Mouse (Mus musculus): Measurements from ENCODE around the gene Becn1. TPM values are rescaled to one million over a fixed set of nuclear protein-coding genes. Genes with fewer than 3 reads are reported as not detected.

Becn1 gene
- total RNA-seq, 1 experiment from 2014 or later, result 274 TPM

DNA sequence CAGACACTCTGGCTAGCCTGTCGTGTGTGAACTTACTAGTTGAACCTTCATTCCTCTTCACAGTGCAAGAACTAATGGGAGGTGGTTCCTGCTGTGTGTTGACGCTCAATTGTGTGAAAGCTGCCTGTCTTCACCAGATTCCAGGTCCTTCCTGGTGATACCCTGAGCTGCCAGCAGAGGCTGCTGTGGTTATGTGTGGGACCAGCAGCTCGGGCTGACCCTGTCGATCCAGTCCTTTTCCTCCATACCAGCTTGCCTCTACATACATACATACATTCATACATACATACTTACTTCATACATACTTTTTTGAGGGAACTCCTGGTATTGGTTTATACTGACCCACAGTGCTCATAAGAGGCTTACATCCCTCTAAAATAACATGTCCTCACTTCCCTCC lies 21.5 kb upstream of the Becn1 start:
- ATAC-seq (replicated peaks; ENCODE audit: insufficient number of reproducible peaks, low FRiP score, low TSS enrichment, poor library complexity, severe bottlenecking), result no peak

DNA sequence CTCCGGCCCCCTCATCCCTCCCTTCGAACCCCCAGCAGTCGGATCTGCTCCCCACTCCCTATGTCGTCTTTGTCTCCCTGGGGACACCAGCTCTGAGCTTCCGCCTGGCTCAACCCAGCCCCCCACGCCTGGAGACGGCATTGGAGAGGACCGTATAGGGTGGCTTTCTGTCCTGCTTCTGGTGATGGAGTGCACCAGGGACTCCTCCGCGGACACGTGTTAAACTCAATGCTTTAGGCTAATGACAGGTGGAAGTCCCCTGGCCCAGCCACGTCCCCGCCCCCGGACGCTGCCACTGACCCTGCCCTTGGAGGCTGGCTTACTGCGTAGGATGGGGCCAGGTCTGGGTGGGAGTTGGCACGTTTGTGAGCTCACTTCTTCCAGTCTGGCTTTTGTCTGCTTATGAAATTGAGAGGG lies 14.4 kb upstream of the Becn1 start:
- ATAC-seq (replicated peaks; ENCODE audit: insufficient number of reproducible peaks, low FRiP score, low TSS enrichment, poor library complexity, severe bottlenecking), result peak; percentile 12; the same call in 1 of the 2 replicates

DNA sequence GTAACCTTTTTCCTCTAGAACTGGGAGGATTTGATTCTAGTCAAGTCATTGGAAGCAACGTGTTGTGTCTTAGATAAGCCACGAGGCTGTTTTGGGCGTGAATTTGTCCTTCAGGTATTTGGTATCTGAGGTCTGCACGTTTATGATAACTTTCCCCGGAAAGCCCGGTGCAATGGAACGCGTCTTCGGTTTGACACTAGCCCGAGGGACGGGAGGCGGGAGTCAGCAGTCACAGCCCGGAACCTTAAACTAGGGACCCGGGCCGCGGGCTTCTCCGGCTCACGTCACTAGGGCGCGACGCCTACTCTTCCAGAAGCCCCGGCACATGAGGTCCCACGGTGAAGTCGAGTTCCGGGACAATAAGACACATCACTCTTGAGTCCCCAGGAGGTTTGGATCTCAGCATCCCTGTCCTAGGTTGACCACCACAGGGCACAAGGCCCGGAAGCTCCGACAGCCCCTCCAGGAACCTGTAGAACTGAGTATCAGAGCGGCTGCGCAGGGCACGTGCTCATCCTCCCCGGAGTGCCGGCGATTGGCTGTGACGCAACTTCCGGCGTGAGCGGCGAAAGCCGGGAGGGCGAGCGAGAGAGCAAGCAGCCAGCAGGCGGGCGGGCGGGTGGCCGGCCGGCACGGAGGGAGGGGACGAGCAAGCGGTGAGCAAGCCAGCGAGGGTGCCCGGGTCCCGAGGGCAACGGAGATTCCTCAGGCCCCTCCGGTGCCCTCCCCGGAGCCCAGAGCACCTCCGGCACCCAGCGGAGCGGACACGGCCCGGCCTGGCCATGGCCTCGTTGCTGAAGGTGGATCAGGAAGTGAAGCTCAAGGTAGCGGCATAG lies 13.8 kb upstream of the Becn1 start, which contains the start of gene Psme3:
TSS of gene Psme3 (plus strand) at position 549 of the 836 bp plus-strand sequence.
- peak; percentile 92 for ATAC-seq (replicated peaks; ENCODE audit: insufficient number of reproducible peaks, low FRiP score, low TSS enrichment, poor library complexity, severe bottlenecking)

DNA sequence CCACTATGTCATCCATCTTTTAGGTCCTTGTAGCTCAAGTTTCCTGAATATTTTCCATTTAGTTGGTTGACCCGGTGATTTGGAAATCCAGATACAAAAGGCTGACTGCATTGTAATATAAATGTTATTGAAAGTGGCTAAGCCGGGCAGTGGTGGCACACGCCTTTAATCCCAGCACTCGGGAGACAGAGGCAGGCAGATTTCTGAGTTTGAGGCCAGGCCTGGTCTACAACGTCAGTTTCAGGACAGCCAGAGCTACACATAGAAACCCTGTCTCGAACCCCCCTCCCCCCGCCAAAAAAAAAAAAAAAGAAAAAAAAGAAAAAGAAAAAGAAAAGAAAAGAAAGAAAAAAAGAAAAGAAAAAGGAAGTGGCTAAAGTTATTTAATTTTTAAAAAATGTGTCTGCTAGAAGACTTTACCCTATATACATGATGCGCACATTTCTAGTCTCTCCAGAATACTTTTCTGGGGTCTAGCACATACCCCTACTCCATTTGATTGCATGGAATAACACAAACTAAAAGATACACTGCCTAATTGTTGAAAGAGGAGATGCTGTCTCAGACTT lies 13.1 kb upstream of the Becn1 start:
- ATAC-seq (replicated peaks; ENCODE audit: insufficient number of reproducible peaks, low FRiP score, low TSS enrichment, poor library complexity, severe bottlenecking), result no peak

DNA sequence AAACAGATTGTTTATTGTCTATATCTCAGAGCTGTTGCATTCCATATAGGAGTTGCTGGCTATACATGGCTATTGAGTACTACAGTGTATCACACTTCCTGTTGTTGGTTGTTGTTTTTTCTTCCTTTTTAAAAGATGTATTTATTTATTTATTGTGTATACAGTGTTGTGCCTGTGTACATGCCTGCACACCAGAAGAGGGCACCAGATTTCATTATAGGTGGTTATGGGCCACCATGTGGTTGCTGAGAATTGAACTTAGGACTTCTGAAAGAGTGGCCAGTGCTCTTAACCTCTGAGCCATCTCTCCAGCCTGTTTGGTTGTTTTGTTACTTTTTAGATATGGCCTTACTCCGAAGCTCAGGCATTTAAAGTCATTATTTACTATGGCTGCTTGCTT lies 12.5 kb upstream of the Becn1 start:
- ATAC-seq (replicated peaks; ENCODE audit: insufficient number of reproducible peaks, low FRiP score, low TSS enrichment, poor library complexity, severe bottlenecking), result no peak

DNA sequence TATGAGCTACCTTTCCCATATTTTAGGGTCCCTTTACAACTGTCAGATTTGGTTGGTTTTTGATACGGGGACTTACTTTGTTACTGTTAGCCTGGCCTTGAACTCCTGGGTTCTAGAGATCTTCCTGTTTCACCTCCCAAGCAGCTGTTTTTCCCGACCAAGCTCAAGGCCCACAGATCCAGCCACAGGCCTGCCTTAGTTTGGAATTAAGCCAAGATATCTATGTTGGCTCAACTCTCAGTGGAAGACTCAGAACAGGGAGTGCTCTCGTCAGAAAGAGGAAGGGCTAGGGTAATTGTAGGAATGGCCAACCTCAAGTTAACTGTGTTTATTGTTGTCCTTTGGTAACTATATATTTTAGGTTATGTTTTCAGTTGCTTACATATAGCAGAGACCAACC lies 10.1 kb upstream of the Becn1 start:
- no peak for ATAC-seq (replicated peaks; ENCODE audit: insufficient number of reproducible peaks, low FRiP score, low TSS enrichment, poor library complexity, severe bottlenecking)

DNA sequence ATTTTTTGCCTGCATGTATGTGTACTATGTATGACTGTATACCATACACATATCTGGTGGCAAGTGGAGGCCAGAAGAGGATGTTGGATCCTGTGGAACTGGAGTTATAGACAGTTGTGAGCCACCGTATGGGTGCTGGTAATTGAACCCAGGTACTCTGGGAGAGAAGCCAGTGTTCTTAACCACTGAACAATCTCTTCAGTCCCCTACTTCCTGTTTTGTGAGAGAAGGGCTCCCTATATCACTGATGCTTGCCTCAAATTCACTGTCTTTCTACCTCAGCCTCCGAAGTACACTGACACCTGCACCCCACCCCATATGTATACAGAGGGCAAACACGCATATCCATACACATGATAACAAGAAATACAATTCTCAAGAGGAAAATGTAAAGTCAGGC lies 9.0 kb upstream of the Becn1 start:
- ATAC-seq (replicated peaks; ENCODE audit: insufficient number of reproducible peaks, low FRiP score, low TSS enrichment, poor library complexity, severe bottlenecking), result no peak

DNA sequence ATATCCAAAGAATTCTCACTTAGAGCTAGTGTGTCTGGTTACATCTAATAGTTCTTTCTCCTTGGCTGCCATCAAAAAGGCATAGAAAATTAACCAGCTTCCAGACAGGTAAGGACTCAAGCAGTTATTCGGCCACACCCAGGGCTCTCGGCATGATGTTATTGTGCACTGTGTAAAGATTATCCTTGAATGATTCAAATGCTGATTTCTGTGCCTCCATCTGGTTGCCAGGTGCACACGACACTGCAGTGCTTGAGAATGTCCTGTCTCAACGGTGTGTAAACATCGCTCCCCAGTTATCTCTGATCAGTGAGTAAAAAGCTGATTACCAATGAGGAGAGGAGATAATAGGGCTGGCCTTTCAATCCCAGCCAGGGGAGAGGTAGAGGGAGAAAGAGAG lies 5.7 kb upstream of the Becn1 start:
- no peak for ATAC-seq (replicated peaks; ENCODE audit: insufficient number of reproducible peaks, low FRiP score, low TSS enrichment, poor library complexity, severe bottlenecking)

DNA sequence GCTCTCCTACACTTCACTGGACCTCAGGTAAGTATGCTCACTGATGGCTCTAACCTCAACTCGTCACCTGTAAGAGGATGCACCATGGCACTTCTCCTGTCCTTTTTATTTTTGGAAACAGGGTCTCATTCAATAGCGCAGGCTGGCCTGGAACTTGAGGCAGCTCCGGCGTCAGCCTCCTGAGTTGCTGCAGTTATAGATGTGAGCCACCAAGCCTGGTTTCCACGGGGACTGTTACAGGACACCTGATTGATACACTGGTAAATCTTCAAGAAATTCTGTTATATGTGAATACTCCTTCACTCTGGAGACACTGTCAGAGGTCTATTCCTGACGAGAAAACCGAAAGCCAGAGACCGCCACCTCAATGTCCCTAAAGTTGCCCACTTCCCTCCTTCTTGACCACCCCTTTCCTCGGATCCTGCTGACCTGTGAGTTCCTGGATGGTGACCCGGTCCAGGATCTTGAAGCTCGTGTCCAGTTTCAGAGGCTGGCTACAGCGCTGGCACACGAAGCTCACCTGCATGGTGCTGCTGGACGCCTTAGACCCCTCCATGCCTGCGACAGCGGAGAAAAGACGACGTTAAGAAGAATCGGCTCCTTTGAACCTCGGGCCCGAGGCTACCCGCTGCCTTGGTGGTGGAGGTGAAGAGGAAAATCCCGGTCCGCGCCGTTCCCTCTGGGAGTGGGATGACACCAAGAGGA lies 635 bp downstream of the Becn1 start:
- ATAC-seq (replicated peaks; ENCODE audit: insufficient number of reproducible peaks, low FRiP score, low TSS enrichment, poor library complexity, severe bottlenecking), result peak; percentile 14; the same call in 1 of the 2 replicates

DNA sequence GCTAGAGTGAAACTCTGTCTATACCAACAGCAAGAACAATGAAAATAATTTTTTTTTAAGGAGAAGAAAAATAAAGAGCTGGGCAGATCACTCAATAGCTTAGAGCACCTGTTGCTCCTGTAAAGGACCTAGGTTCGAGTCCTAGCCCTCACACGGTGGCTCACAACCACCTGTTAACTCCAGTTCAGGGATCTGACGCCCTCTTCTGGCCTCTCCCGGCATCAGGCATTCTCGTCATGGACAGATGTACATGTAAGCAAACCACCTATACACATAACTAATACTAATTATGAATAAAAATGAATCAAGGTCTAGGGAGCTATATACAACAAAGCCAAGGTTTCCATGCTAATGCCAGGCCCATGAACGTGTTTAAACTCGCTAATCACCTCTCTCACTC lies 1.2 kb downstream of the Becn1 start:
- no peak for ATAC-seq (replicated peaks; ENCODE audit: insufficient number of reproducible peaks, low FRiP score, low TSS enrichment, poor library complexity, severe bottlenecking)

DNA sequence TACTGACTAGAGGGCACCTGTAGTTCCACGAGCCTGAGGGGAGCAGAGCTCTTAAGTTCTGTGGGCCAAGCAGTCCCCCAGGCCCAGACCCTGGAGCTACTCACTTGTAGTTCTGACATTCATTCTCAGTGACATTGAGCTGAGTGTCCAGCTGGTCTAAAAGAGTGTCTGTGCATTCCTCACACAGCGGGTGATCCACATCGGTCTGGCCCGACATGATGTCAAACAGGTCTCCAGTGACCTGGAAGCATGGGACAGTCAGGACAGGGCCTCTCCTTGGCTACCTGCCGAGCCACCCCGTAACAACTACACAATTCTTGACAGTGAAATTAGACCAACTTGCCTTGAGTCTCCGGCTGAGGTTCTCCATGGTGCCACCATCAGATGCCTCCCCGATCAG lies 6.9 kb downstream of the Becn1 start:
- ATAC-seq (replicated peaks; ENCODE audit: insufficient number of reproducible peaks, low FRiP score, low TSS enrichment, poor library complexity, severe bottlenecking), result no peak

DNA sequence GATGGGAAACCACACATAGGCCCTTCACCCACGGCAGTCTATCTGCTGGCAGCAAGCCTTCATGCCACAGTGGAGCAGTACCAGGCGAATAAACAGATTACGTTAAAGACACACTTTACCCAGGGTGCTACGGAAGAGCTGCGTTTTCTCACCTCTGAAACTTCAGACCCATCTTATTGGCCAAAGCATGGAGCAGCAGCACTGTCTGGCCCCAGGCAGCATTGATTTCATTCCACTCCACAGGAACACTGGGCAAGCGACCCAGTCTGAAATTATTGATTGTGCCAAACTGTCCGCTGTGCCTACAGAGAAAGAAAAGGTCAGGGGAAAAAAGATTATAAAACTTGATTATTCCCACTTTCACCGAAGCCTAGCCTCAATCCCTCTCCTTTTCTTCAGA lies 10.9 kb downstream of the Becn1 start:
- no peak for ATAC-seq (replicated peaks; ENCODE audit: insufficient number of reproducible peaks, low FRiP score, low TSS enrichment, poor library complexity, severe bottlenecking)

DNA sequence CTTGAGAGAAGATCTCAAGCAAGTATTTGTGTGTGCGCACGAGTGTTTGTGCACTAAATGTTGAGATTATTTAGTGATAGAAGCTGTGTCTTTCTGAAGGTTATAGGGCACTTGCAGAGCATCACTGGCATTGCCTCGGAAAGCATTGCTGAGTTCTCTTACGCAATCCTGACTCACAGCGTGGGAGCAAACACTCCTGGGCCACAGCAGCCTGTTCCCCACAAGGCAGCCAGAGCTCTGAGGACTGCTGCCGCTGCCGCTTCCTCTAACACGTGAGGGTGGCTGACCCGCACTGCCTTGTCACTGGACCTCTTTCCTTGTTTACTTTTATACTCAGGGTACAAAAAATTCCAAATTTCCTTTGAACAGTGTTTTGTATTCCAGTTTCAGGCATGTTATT lies 14.8 kb downstream of the Becn1 start:
- peak; percentile 43; the same call in 1 of the 2 replicates for ATAC-seq (replicated peaks; ENCODE audit: insufficient number of reproducible peaks, low FRiP score, low TSS enrichment, poor library complexity, severe bottlenecking)

DNA sequence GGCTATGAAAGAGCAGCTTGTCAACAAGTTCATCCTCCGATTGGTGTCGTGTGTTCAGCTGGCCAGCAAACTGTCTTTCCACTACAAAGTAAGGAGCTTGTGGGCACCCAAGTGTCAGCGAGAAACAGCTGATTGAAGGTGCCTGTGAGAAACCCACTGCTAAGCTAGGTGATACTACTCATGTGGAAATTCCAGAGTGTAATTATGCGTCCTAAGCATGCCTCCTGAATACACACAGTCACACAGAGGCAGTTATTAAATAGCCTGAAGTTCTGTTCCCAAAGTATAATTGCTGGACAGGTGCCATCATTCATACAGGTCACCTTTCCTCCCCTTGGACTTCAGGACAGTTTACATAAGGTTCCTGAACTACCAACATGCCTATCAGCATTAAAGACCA lies 18.3 kb downstream of the Becn1 start:
- no peak for ATAC-seq (replicated peaks; ENCODE audit: insufficient number of reproducible peaks, low FRiP score, low TSS enrichment, poor library complexity, severe bottlenecking)

DNA sequence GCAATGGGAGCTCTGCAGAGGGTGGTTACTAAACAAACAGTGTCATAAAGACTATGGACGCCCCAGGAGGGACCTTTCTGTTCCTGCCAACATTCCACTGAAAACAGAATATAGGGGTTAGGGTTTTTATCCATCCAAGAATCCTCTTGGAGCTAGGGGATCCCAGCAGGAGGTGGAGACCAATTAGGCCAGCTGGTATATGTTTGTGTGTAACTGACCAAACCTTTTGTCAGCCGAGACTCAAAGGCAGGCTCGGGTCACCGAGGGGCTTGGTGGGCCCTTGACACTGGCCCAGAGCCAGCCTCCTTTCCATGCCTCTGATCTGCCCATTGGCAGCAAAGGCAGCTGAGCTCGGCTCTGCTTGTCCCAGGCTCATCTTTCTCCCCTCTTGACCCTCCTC lies 19.2 kb downstream of the Becn1 start:
- no peak for ATAC-seq (replicated peaks; ENCODE audit: insufficient number of reproducible peaks, low FRiP score, low TSS enrichment, poor library complexity, severe bottlenecking)

DNA sequence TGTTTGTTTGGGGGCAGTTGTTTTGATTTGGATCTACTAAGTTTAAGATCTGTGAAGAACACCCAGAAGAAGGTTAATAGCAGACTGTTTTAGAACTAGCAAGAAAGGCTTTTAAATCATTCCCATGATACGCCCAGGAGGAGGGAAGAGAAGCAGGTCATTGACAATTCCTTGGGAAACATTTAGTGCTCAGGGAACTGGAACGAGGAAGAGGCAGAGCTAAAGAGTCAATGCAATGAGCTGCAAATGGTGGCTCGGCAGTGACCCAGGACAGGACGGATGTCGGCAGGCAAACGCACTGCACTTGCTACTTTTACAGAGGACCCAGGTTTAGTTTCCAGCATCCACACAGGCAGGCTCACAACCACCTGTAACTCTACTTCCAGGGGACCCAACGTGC lies 21.2 kb downstream of the Becn1 start:
- ATAC-seq (replicated peaks; ENCODE audit: insufficient number of reproducible peaks, low FRiP score, low TSS enrichment, poor library complexity, severe bottlenecking), result no peak

DNA sequence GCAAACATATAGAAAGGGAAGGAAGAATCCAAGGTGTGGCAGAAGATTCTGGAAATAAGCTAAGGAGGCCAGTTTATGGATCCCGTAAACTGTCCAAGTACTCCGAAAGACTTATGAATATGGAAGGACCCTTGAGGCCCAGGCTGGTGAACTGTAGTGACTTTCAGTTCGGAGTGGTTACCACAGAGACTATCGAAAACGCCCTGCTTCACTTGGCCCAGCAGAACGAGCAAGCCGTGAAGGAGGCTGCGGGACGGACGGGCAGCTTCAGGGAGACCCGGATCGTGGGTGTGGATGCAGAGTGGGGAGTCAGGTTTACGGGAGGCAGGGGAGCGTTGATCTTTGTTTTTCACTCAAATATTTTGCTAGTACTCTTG lies 22.9 kb downstream of the Becn1 start:
- ATAC-seq (replicated peaks; ENCODE audit: insufficient number of reproducible peaks, low FRiP score, low TSS enrichment, poor library complexity, severe bottlenecking), result no peak

DNA sequence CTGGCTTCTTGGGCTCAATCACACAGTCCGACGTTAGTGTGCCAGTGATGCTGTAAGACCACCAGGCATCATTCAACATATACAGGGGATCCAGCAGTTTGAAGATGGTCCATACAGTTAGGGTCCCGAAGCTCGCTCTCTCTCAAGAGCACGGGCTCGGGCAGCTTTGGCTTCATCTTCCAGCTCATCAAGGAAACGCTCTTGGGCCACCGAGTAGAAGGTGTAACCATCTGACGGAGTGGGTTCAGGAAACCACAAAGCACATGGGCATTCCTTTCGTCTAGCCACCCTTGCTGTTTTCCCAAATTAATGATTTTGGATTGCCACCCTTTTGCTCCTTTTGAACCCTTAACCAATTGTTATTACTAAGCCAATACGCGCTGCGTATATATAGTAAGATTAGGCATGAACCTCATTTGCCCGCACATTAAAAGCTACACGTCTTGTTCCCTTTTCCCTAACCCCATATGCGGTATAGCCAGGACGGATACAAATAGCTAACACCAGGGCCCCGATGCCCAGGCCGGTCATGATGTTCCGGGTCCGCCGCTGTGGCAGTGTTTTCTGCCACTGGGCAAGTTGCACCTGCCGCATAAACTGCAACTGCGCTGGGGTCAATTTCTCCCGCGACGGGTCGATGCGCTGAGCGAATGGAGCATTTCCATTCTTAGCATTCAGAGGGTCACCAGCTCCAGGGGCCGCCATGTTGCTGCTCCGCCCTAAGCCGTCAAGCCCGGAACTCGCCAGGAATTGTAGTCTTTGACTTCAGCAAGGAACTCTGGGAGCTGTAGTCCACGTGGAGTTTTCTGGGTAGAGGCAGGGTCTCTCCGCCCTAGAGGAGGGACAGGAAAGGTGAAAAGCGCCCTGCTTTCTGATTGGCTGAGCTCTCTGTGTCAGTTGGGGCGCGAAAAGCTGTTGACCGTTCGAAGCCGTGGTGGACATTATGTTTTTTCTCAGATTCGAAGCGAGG lies 23.6 kb downstream of the Becn1 start, which contains the start of the genes Cntd1 and Coa3:
TSS of gene Cntd1 (plus strand) at position 790 of the 970 bp plus-strand sequence.
TSS of gene Coa3 (minus strand) at position 892 of the 970 bp plus-strand sequence.
- peak; percentile 94 for ATAC-seq (replicated peaks; ENCODE audit: insufficient number of reproducible peaks, low FRiP score, low TSS enrichment, poor library complexity, severe bottlenecking)
